Mouse (Mus musculus) kidney, adult 9 months (tissue): ENCODE measurements around the gene Ak8.

Source experiments
- DNase-seq: peaks from one replicate; pipeline ENCODE4 v3.0.0; 2022

Gene Ak8

GRCm38 (mm10) chr2:28740159-28740558 lies 40.2 kb downstream of the Ak8 start:
- DNase-seq = no peak

GRCm38 (mm10) chr2:28742701-28743100 lies 42.7 kb downstream of the Ak8 start:
- no peak for DNase-seq

DNA sequence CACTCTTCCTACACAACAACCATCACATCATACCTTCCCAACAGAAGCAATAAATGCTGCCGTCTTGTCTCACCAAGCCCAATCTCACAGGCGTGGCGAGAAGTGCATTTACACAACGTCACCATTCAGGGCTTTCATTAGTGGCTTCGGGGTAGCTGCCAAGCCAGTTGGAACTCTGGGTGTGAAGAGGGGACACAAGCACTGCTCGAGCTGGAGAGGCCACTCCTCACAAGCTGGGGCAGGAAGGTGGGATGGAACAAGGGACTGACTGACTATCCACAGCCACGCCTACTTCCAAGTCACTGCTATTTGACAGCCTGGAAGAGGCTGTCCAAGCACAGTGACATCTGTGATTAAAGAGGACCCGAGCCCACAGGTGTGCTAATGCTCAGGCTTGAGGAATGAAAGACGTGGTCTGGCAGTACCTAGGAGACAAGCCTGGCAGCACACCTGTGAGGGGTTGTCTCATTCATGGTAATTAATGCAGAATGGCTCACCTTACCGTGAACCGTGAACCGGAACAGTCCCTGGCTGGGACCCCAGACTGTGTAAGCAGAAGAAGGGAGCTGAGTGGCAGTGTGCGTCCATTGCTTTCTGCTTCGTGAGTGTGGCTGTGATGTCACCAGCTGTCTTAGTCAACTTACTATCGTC lies 46.8 kb downstream of the Ak8 start:
- DNase-seq = no peak

DNA sequence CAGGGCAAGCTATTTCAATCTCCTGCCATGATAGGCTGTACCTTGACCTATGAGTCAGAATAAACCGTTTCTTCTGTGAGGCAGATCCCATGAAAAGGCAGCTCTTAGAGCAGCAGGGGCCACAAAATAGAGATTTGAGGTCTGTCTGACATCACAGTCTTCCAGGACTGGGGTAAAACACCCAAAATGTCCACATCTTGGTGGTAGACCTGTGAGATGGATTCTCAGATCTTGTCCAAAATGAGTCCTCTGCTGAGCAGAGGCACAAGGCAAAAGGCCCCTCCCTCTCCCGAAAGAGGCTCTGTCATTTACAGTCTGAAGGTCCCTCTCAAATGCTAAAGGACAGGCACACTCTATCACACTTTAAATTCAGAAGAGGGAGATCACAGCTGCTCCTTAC lies 47.7 kb downstream of the Ak8 start:
- no peak for DNase-seq

- no peak for DNase-seq
Measured at GRCm38 (mm10) chr2:28751186-28751585, 51.2 kb downstream of the Ak8 start.

DNA sequence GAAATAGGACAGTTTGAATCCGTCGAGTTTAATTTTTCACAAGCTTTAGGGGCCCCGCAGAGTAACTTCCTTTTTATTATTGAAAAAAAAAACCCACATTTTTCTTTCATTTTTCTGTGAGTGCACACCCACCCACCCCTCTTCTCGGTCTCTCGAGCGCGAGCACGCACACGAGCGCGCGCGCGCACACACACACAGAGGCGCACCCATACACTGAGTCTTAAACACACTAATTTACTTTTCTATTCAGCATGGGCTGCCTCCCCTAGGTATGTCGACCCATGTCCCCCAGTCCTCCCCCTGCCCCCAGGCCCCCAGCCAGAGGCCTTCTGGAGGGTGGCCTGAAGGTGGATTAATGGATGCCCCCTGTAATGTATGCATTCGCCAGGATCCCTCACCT lies 51.7 kb downstream of the Ak8 start:
- no peak for DNase-seq

- DNase-seq = no peak
Measured at GRCm38 (mm10) chr2:28752388-28752787, 52.4 kb downstream of the Ak8 start.

DNA sequence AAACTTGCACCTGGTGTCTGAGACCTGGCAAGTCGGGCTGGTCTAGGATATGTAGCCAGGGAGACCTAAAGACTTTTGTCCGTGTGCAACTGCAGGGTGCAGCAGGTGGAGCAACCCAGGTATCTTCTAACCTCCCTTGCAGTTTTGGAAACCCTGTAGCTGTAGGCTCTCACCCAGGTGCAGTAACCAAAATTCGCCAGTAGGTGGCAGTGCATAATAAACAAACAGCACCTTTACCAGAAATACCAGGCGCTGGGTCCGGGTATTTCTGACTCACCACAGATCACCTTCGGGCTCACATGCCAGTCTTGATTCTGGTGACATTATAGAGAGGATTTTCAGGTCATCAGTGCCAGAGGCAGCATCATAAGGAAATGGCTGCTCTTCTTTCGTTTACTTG lies 55.5 kb downstream of the Ak8 start:
- DNase-seq = peak; percentile 81

DNA sequence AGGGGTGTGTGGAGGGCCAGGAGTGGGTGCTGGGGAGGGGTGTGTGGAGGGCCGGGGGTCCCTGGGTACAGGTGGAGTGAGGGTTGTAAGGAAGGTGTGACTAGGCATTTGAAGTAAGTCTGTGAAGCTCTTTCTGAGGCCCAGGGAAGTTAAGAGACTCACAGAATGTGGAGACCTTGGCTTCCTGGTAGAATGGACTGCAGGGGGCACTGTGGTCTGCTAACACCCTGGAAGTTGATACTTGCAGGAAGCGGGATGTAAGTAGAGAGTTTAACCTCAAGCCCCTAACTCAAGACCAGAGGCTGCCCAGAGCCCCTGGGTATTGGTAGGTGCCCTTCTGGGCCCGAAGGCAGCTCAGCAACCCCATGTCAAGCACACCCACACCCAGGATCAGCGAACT lies 56.2 kb downstream of the Ak8 start:
- DNase-seq = peak; percentile 49

- DNase-seq = no peak
Measured at GRCm38 (mm10) chr2:28759441-28759840, 59.5 kb downstream of the Ak8 start.

DNA sequence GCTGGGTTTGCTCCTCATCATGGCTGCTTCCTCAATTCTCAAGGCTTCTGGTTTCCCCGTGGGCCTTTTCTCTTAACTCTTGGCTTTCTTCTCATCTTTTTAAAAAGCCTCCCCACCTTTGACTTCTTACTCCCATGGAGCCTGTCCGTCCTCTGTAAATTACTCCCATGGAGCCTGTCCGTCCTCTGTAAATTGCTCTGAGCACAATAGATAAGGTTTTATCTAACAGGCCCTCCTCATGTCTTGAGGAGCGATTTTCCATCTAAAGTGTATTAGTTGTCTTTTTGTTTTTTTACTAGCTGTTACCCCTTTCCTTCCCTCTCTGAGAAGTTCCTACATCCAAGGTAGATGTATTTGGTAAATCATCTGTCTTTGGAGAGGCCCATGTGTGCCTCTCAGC lies 66.6 kb downstream of the Ak8 start:
- DNase-seq = no peak

DNA sequence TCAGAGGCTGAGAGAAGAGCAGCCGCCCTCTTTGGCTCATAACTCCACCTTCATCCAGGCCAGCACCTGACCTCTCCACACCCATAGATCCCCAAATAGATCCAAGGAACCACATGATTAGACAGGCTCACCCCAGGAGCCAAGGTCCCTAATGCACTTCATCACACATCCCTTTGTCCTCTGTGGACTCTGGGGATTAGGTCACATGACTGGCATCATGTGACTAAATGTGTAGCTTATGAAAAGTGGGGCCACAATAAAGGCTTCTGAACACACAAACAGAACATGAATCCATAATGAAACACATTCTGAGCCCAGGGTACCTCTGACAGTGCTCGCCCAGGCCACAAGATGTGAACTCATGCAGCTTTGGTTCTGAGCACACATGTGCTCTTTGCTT lies 67.1 kb downstream of the Ak8 start:
- no peak for DNase-seq

DNA sequence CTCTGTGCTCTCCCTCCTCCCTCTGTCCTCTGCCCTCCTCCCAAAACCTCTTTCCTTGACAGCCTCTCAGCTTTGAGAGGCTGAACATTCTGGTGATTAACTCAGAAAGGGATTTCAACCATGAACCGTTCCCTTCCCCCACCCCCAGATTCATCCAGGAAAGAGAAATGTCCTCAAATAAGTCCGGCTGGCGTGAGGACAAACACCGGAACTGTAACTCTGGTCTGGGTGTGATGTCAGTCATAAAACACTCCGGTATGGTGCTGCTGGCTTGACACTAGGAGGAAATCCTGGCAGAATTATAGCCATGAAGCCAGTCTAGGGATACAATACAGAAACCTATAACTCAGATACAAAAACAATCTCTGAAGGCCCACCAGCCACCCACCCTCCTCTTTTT lies 70.7 kb downstream of the Ak8 start:
- DNase-seq = peak; percentile 54

DNA sequence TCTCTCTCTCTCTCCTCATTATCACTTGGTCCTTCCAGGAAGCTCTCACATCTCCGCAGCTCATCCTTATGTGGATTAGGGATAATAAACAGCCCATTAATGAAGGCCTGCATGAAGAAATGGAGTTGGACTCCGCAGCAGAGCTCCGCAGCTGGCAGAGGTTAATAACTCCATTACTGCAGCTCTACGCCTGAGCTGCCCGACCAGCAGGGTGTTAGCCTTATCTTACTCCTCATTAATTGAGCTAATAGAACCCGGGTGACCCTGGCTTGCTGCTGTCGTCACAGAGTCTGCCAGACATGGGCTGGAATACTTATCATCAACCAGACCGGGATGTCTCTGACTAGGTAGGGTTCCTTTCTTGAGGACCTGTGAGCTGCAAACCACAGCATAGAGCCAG lies 74.1 kb downstream of the Ak8 start:
- DNase-seq = no peak

DNA sequence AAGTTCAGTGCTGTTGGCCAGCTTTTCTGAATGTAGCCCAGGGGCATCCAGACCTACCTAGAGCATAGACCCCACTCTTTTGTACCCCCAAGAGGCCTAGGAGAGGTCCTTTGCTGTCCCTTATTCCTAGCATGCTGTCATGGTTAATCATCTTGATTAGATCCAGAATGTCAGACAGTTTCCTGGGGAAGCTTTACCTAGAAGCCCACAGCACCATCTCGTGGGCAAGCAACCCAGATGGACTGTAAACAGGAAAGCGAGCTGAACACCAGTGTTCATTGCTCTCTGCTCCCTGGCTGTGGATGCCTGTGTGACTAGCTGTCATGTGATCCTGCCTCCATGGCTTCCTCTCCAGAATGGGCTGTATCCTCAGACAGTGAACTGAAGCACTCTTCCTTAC lies 76.8 kb downstream of the Ak8 start:
- DNase-seq = no peak

GRCm38 (mm10) chr2:28780001-28780782 lies 80.2 kb downstream of the Ak8 start:
- DNase-seq = no peak

DNA sequence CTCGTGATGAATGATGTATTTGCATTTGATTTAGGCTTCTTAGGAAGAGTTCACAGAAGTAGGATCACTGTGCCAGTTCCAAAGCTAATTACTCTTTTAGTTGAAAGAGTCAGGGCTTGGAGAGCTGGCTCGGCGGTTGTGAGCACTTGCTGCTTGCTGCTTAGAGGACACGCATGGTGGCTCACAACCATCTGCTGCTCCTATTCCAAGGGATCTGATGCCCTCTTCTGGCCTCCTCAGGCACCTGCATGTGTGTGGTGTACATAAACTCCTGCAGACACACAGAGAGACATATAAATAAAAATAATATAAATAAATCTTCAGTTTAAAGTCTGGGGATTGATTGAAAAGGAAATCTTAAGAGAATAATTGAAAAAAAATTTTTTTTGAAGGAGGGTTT lies 81.3 kb downstream of the Ak8 start:
- DNase-seq = no peak

GRCm38 (mm10) chr2:28786355-28787066 lies 86.5 kb downstream of the Ak8 start:
- DNase-seq = no peak

GRCm38 (mm10) chr2:28787067-28787619 lies 87.2 kb downstream of the Ak8 start:
- DNase-seq = no peak

GRCm38 (mm10) chr2:28792931-28793610 lies 93.1 kb downstream of the Ak8 start:
- DNase-seq = peak; percentile 17

DNA sequence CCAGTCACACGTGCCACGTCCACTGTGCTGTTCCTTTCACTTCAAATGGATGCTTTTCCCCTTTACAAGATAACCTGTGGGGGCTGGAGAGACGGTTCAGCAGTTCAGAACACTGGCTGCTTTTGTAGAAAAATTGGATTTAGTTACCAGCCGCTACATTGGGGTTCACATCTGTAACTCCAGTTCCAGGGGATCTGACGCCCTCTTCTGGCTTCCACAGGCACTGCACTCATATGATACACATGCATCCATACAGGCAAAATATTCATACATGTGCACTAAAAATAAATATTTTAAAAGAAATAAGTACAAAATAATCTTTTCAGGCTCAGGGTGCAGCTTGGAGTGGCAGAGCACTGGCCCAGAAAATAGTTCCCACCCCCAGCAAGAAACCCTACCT lies 94.7 kb downstream of the Ak8 start:
- no peak for DNase-seq

DNA sequence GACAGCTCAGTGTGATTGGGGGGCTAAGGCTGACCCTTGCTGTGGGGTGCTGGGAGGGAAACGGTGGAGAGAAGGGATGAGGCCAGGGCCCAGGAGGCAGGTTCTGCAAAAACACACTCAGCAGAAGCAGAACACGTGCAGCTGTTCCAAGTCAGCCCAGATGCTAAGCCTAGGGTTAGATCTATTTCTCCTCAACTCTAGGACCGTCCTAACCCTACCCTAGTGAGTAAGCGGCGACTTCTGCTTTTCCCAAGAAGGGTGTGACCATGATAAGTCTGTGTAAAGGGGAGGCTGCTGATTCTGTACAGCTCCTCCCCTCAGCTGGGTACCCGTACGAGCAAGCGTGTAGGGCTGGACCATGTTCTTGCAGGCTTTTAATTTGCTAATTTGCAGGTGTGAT lies 96.3 kb downstream of the Ak8 start:
- no peak for DNase-seq

GRCm38 (mm10) chr2:28797490-28798106 lies 97.6 kb downstream of the Ak8 start:
- no peak for DNase-seq
